Mouse (Mus musculus): Measurements from ENCODE around the gene Srebf2. TPM values are rescaled to one million over a fixed set of nuclear protein-coding genes. Genes with fewer than 3 reads are reported as not detected.
A peak's percentile ranks its signal among the peaks of the same experiment; 100 is the strongest.
"Not testable (repeated sequence)": the region's sequence is repeated elsewhere in the genome, so short reads cannot be mapped to it uniquely, and the experiment has no call there.

The Srebf2 gene
- 100 to 1,000 TPM; 162 to 165 TPM for total RNA-seq (2021)
- long read RNA-seq, experiment 1, full-length matches to known transcripts: 29 of 87 reads
- long read RNA-seq, experiment 1, partial matches to known transcripts: 11 of 87 reads
- long read RNA-seq, experiment 1, other reads (novel, unspliced or antisense): 47 of 87 reads
- long read RNA-seq, experiment 2, full-length matches to known transcripts: 34 of 84 reads
- long read RNA-seq, experiment 2, partial matches to known transcripts: 32 of 84 reads
- long read RNA-seq, experiment 2, other reads (novel, unspliced or antisense): 18 of 84 reads

- H3K4me3 ChIP-seq: peak within 1 kb of the TSS; percentile 87
- peak; percentile 98 to 99 for DNase-seq (ENCODE audit: low spot score in 2 of 2)
These were observed at the start of gene Srebf2 for GRCm38 (mm10) chr15:82146770-82147610. Srebf2 (plus strand) TSS chr15:82147181.

DNA sequence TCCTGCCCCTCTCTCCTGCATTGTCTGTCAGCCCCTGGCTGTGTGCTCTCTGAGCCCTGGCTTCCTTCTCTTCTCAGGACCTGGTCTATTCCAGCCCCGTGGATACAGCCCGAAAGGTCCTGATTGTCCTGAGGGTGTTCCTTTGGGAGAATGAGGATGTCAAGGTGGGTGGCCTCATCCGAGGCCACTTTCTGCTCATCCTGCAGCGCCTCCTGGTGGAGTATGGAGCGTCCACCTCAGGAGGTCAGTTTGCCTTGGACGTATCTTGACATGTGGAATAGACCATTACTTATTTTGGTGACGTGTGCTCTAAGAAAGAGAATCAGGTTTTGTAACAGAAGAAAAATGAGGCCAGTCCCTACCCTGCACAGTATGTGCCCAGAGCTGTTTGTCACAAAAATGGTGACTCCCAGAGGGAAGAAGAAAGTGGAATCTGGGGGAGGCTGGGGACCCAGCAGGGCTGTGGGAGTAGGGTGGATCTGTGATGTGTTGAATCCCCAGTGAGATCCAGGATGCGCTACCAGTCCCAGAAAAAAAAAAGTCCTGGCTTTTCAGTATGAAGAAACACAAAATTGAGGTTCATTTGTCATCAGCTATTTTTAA lies 39.9 kb upstream of the Srebf2 start:
- peak; percentile 62 to 82 for DNase-seq (ENCODE audit: low spot score in 2 of 2)
- Histone ChIP-seq H3K4me3 (no peak overlapping the region), H3K27ac (peak overlapping the region; percentile 88)
- peak; percentile 82 for TF ChIP-seq CTCF (conservative IDR thresholded peaks at IDR 0.05)

More at GRCm38 (mm10) chr15:82146770-82147610, at the start of gene Srebf2:
- H3K27ac ChIP-seq: peak within 1 kb of the TSS; percentile 98
- no peak for TF ChIP-seq CTCF (conservative IDR thresholded peaks at IDR 0.05)

DNA sequence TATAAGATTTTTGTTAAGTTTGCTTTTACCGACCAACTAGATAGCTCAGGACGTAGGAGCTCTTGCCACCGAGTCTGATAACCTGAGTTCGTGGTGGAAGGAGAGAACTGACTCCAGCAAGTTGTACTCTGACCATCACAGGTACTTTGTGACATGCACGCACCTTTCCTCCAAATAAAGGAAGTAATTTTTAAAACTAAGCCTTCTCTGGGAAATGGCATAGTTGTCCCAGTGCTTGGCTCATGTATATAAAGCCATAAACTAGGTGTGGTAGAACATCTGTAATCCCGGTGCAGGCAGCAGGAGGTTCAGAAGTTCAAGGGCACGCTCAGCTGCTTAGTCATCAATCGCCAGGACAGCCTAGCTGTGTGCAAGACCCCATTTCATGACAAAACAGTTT lies 26.4 kb upstream of the Srebf2 start:
- no peak for TF ChIP-seq CTCF (conservative IDR thresholded peaks at IDR 0.05)
- Histone ChIP-seq H3K27ac (no peak overlapping the region), H3K4me3 (no peak overlapping the region)
- no peak for DNase-seq (ENCODE audit: low spot score in 2 of 2)

DNA sequence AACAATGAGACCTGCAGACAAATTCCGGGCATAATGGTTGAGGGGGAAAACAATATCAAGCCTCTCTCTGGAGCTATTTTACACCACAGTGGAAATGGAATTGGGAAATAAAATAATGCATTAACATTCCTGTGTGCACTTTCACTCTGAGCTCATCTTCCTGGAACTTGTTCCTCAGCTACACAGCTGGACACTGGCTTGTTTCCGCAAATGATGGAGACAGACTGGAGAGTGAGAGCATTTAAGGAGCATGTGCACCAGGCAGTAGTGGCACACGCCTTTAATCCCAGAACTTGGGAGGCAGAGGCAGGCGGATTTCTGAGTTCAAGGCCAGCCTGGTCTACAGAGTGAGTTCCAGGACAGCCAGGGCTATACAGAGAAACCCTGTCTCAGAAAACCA lies 20.3 kb upstream of the Srebf2 start:
- H3K27ac ChIP-seq; DNase-seq (ENCODE audit: low spot score in 2 of 2): not testable (repeated sequence)

DNA sequence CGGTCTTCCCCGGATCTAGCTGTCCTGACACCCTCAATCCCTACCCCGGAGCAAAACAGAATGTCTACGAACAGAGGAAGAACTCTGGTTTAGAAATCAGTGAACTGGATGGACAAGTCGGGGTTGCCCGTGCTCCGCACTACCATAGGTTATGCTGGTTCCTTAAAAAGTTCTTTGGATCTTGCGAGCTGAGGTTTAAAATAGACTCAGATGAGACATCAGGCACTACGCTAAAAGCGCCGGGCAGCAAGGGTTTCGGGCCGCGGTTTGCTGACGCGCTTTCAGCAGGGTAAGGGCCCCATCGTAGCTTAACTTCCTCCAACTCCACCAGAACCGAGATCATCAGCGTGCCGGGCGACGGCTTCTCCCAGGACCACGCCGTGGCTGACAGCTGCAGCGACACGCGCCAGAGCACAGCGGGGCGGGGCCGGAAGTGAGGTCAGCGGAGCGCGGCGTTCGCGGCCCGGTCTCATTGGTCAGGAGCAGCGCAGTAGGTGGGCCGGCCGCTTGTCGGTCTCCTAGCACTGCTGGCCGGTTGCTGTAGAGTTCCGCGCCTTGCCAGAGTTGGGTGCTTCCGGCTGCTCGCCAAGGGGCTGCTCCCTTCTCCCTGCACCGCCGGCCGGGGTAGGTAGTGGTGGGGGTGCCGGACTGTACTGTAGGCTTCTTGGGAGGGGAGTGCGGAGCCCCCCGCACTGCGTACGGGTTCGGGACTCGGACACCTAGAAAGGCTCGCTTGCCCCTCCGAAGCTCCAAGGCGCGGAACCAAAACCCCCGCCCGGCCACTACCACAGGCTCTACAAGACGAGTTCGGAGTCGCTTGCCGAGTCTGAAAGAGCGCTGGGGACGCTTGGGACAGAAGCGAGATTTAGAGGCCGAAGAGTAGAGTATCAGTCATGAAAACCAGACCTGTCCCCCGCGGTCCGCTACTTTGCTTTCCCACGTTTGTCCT lies 19.3 kb upstream of the Srebf2 start, which contains the start of gene Ccdc134:
Gene Ccdc134, plus strand, starts transcription at position 497 of the 949 bp plus-strand sequence.
- H3K27ac ChIP-seq: peak within 1 kb of the TSS; percentile 88
- peak; percentile 96 for DNase-seq (ENCODE audit: low spot score in 2 of 2)
- no peak; the same call in 1 of the 2 replicates for TF ChIP-seq CTCF (conservative IDR thresholded peaks at IDR 0.05)

More for the DNA sequence above, 20.3 kb upstream of the Srebf2 start:
- not testable (repeated sequence) for H3K4me3 ChIP-seq

GRCm38 (mm10) chr15:82128398-82128797 lies 18.6 kb upstream of the Srebf2 start:
- Histone ChIP-seq H3K4me3 (peak overlapping the region; percentile 82), H3K27ac (peak overlapping the region; percentile 88)
- no peak for TF ChIP-seq CTCF (conservative IDR thresholded peaks at IDR 0.05)
- no peak for DNase-seq (ENCODE audit: low spot score in 2 of 2)

More for the DNA sequence above, 19.3 kb upstream of the Srebf2 start, which contains the start of gene Ccdc134:
- peak within 1 kb of the TSS; percentile 82 for H3K4me3 ChIP-seq

GRCm38 (mm10) chr15:82130599-82130998 lies 16.4 kb upstream of the Srebf2 start:
- no peak for DNase-seq (ENCODE audit: low spot score in 2 of 2)
- no peak overlapping the region for H3K27ac ChIP-seq
- no peak for TF ChIP-seq CTCF (conservative IDR thresholded peaks at IDR 0.05)

GRCm38 (mm10) chr15:82135372-82135771 lies 11.6 kb upstream of the Srebf2 start:
- peak in 1 of 2 experiments; percentile 50 for DNase-seq (ENCODE audit: low spot score in 2 of 2)
- Histone ChIP-seq H3K27ac (peak overlapping the region; percentile 51; the same call in 1 of the 2 replicates), H3K4me3 (no peak overlapping the region)
- no peak for TF ChIP-seq CTCF (conservative IDR thresholded peaks at IDR 0.05)

More at GRCm38 (mm10) chr15:82130599-82130998, 16.4 kb upstream of the Srebf2 start:
- H3K4me3 ChIP-seq: no peak overlapping the region

DNA sequence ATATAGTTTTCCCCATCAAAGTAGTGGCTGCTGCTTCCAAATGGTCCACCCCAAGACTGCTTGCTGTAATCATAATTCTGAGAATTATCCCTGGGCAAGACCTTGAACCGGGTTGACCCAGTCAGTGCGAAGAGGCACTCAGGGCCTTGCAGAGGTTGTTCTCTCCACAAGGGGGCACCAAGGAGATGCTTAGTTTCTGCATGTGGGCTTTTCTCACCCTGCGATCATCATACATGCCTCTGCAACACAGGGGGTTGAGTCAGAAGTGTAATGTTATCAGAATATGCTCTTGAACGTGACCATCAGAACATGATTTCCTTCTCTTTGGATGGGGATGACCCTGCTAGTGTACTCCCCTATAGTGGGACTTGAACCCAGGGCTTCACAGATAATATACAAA lies 8.4 kb upstream of the Srebf2 start:
- TF ChIP-seq CTCF (conservative IDR thresholded peaks at IDR 0.05): peak; percentile 92
- Histone ChIP-seq H3K4me3 (no peak overlapping the region), H3K27ac (no peak overlapping the region)
- DNase-seq (ENCODE audit: low spot score in 2 of 2): peak; percentile 61 to 77

- no peak overlapping the region for H3K4me3 ChIP-seq
- no peak for DNase-seq (ENCODE audit: low spot score in 2 of 2)
- no peak overlapping the region for H3K27ac ChIP-seq
- TF ChIP-seq CTCF (conservative IDR thresholded peaks at IDR 0.05): peak; percentile 70
These were observed 7.8 kb upstream of the Srebf2 start for GRCm38 (mm10) chr15:82139196-82139595.

- peak; percentile 39; the same call in 1 of the 2 replicates for TF ChIP-seq CTCF (conservative IDR thresholded peaks at IDR 0.05)
- H3K4me3 ChIP-seq: no peak overlapping the region
- DNase-seq (ENCODE audit: low spot score in 2 of 2): no peak
- no peak overlapping the region for H3K27ac ChIP-seq
These were observed 6.6 kb upstream of the Srebf2 start for GRCm38 (mm10) chr15:82140355-82140754.

DNA sequence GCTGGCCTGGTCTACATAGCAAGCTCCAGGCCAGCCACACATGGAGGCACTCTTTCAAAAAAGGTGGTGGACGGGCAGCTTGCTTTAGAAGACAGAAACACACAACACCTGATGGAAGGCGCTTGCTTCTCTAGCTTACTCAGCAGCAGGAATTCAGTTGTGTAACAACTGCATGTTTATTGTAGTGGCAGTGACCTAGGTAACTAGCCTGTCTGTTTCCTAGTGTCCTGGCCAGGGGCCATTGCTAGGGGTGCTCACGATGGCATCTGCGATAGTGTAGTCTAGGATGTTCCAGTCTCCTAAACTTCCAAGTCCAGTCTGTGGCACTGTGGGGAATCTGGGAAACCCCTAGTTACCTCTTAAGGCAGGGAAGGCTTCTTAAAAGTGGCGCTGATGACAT lies 2.8 kb upstream of the Srebf2 start:
- DNase-seq (ENCODE audit: low spot score in 2 of 2): no peak
- Histone ChIP-seq H3K27ac (no peak overlapping the region), H3K4me3 (no peak overlapping the region)
- no peak for TF ChIP-seq CTCF (conservative IDR thresholded peaks at IDR 0.05)
